Mouse (Mus musculus) myocyte (in vitro differentiated cells): ENCODE measurements around the gene Mtx3.

ENCODE experiments used
- E2F4 ChIP-seq: IDR thresholded peaks from one replicate; pipeline ENCODE4 v1.6.1; 2011; ENCODE audit warnings: mild to moderate bottlenecking, control low read depth, moderate library complexity; ENCODE audit not compliant: insufficient read depth
- MAX ChIP-seq: IDR thresholded peaks from one replicate; pipeline ENCODE4 v1.6.1; 2011; ENCODE audit warnings: low read depth, mild to moderate bottlenecking, control low read depth
- MYOD1 ChIP-seq, 3 experiments: IDR thresholded peaks; one replicate each; pipeline ENCODE4 v1.6.1; 2011; ENCODE audit warnings: control low read depth in 2 of 3, low read depth in 2 of 3, mild to moderate bottlenecking in 2 of 3, moderate library complexity in 1 of 3; ENCODE audit not compliant: insufficient read length in 2 of 3, control insufficient read depth in 1 of 3
- MYOG ChIP-seq, 3 experiments: IDR thresholded peaks; one replicate each; pipeline ENCODE4 v1.6.1; 2011; ENCODE audit warnings: control low read depth in 2 of 3, low read depth in 2 of 3, mild to moderate bottlenecking in 2 of 3; ENCODE audit not compliant: insufficient read length in 2 of 3, control insufficient read depth in 1 of 3, insufficient read depth in 1 of 3
- POLR2A ChIP-seq: IDR thresholded peaks from one replicate; pipeline ENCODE4 v1.6.1; 2011; ENCODE audit warnings: low read depth, mild to moderate bottlenecking, control low read depth, moderate library complexity; ENCODE audit not compliant: insufficient read length
- POLR2AphosphoS2 ChIP-seq: IDR thresholded peaks from one replicate; pipeline ENCODE4 v1.6.1; 2011; ENCODE audit warnings: low read depth, control low read depth; ENCODE audit not compliant: insufficient read length
- REST ChIP-seq: IDR thresholded peaks from one replicate; pipeline ENCODE4 v1.6.1; 2011; ENCODE audit warnings: mild to moderate bottlenecking, control low read depth, moderate library complexity; ENCODE audit not compliant: insufficient read depth, insufficient read length
- TCF12 ChIP-seq: IDR thresholded peaks from one replicate; pipeline ENCODE4 v1.6.1; 2011; ENCODE audit warnings: mild to moderate bottlenecking, control low read depth; ENCODE audit not compliant: poor library complexity, insufficient read depth, severe bottlenecking
- USF1 ChIP-seq: IDR thresholded peaks from one replicate; pipeline ENCODE4 v1.6.1; 2011; ENCODE audit warnings: low read depth, mild to moderate bottlenecking, control low read depth, moderate library complexity

DNA sequence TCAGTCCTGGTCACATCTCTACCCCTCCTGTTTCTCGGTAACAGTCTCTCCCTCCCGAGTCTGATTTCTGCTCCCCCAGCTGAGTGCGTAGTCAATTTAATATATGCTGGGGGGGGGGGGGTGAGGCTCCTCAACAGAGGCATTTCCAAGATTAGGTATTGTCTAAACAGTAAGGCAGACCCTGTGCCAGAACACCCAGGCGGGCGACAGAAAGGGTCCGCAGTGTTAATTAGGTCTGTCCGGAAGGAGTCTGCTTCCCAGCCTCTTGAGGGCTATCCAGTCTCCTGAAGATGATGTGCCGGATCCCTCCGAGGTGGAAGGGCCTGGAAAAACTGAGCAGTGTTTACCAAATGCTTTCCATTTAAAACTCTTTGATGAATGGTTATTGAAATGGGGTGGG lies 35.4 kb downstream of the Mtx3 start:
- no peak for TF ChIP-seq REST
- no peak for TF ChIP-seq MAX
- TF ChIP-seq MYOG (IDR thresholded peaks at IDR 0.05; ENCODE audit: control insufficient read depth in 1 of 3, insufficient read depth in 1 of 3, insufficient read length in 2 of 3, low read depth in 2 of 3), result no peak
- TF ChIP-seq TCF12, result no peak
- TF ChIP-seq POLR2A, result no peak
- TF ChIP-seq USF1, result no peak
- no peak for TF ChIP-seq POLR2AphosphoS2
- no peak for TF ChIP-seq E2F4
- no peak for TF ChIP-seq MYOD1 (IDR thresholded peaks at IDR 0.05; ENCODE audit: control insufficient read depth in 1 of 3, insufficient read length in 2 of 3, low read depth in 2 of 3)
